8 mouse cellular contexts compared by ENCODE assay signal in the genomic region with DNA sequence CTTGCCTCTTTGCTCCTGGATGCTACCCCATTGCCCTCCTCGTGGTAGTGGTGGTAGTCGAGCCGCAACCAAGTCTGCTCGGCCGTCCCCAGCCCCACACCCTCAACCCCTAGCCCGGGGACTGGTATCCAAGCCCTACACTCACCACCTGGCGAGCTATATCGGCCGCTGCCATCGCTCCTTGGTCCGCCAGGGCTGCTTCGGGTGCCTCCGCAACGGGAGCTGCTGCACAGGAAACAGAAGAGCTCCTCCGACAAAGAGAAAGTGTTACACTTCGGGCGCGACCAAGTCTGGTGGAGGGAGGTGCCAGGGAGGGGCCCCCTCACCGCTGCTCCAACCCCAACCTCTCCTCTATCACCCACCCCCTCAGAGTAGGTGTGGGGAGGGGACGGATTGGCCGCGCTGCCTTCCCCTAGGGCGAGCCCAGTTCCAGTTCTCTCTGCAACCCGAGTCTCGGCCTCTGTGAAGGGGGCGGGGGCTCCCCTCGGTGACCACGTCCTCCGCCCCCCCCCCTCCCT. TPM values are rescaled to one million over a fixed set of nuclear protein-coding genes. Genes with fewer than 3 reads are reported as not detected.
DNase-seq lines count a peak whose midpoint lies in the region; ATAC-seq lines count a peak whose summit lies in the region.

No protein-coding gene starts in this region.

- ATAC-seq in common myeloid progenitor, adult 5-6 weeks (replicated peaks; ENCODE audit: low read depth, poor library complexity, severe bottlenecking): peak; percentile 93
- peak; percentile 94 for ATAC-seq in intestine, embryonic 15.5 days
- ATAC-seq in limb, embryonic 12.5 days (ENCODE audit: insufficient number of reproducible peaks, insufficient read depth, low FRiP score, low TSS enrichment, low read depth): peak; percentile 98
- peak; percentile 93 for ATAC-seq in midbrain, embryonic 13.5 days

- H3K4me2 ChIP-seq in intestine, embryonic 15.5 days (replicated peaks): peak overlapping the region; percentile 77
- peak overlapping the region; percentile 63 for H3K4me2 ChIP-seq in limb, embryonic 12.5 days
- H3K4me2 ChIP-seq in midbrain, embryonic 13.5 days (replicated peaks): peak overlapping the region; percentile 65

- H3K27me3 ChIP-seq in intestine, embryonic 15.5 days (replicated peaks): no peaks in the 10 kb centered on the region
- no peaks in the 10 kb centered on the region for H3K27me3 ChIP-seq in limb, embryonic 12.5 days
- no peaks in the 10 kb centered on the region for H3K27me3 ChIP-seq in midbrain, embryonic 13.5 days

- DNase-seq in layer of hippocampus, adult 11-12 months (ENCODE audit: low spot score): peak; percentile 32
- DNase-seq in layer of hippocampus, adult 9-10 months (ENCODE audit: low spot score): no peak
- DNase-seq in gastrocnemius, postnatal 36 days: peak; percentile 23 to 42
- DNase-seq in spleen, adult 12 weeks (ENCODE audit: low spot score): peak; percentile 55

- no peaks in the 10 kb centered on the region for H3K4me1 ChIP-seq in intestine, embryonic 15.5 days (replicated peaks)
- peaks cover 35% of the 10 kb centered on the region for H3K4me1 ChIP-seq in limb, embryonic 12.5 days (replicated peaks)
- peaks cover 16% of the 10 kb centered on the region for H3K4me1 ChIP-seq in midbrain, embryonic 13.5 days (replicated peaks)

- WGBS in intestine, embryonic 15.5 days: 15% methylated on average over 28 of the region's 29 CpGs
- WGBS in limb, embryonic 12.5 days: 12% methylated on average over 24 of the region's 29 CpGs
- 20% methylated on average over 27 of the region's 29 CpGs for WGBS in midbrain, embryonic 13.5 days

- no peaks in the 10 kb centered on the region for H3K36me3 ChIP-seq in intestine, embryonic 15.5 days
- no peaks in the 10 kb centered on the region for H3K36me3 ChIP-seq in limb, embryonic 12.5 days
- H3K36me3 ChIP-seq in midbrain, embryonic 13.5 days: no peaks in the 10 kb centered on the region

- H3K9ac ChIP-seq in intestine, embryonic 15.5 days: peak overlapping the region; percentile 49
- peak overlapping the region; percentile 68 for H3K9ac ChIP-seq in limb, embryonic 12.5 days (replicated peaks)
- H3K9ac ChIP-seq in midbrain, embryonic 13.5 days (replicated peaks): peak overlapping the region; percentile 77

- intact Hi-C loops in gastrocnemius, postnatal 36 days (cut with DNase I): no loop called here

- no peaks in the 10 kb centered on the region for H3K9me3 ChIP-seq in intestine, embryonic 15.5 days
- no peaks in the 10 kb centered on the region for H3K9me3 ChIP-seq in limb, embryonic 12.5 days
- H3K9me3 ChIP-seq in midbrain, embryonic 13.5 days: no peaks in the 10 kb centered on the region

- peak overlapping the region; percentile 57 for H3K4me3 ChIP-seq in intestine, embryonic 15.5 days (replicated peaks)
- H3K4me3 ChIP-seq in limb, embryonic 12.5 days (replicated peaks): peak overlapping the region; percentile 61
- peak overlapping the region; percentile 63 for H3K4me3 ChIP-seq in midbrain, embryonic 13.5 days (replicated peaks)

- H3K27ac ChIP-seq in intestine, embryonic 15.5 days: peak overlapping the region; percentile 27; the same call in 1 of the 2 replicates
- peak overlapping the region; percentile 88 for H3K27ac ChIP-seq in limb, embryonic 12.5 days
- peak overlapping the region; percentile 86 for H3K27ac ChIP-seq in midbrain, embryonic 13.5 days

RNA-seq across cellular contexts. Expression of a gene that starts 2.3 kb away (rescaled TPM):
- 66.4 and 77.8 TPM in 2 replicates for total RNA-seq in common myeloid progenitor, adult 5-6 weeks (2017)
- total RNA-seq in gastrocnemius, postnatal 36 days (2021): 1 to 10 TPM; 1.7 to 1.9 TPM
- 13.1 and 13.6 TPM in 2 replicates for polyA plus RNA-seq in intestine, embryonic 15.5 days (2015; fragmentation: Nextera tagmentation; extraction: Ambion mirVana)
- polyA plus RNA-seq in limb, embryonic 12.5 days (2016; fragmentation: Nextera tagmentation; extraction: Ambion mirVana): 82.7 and 83.5 TPM in 2 replicates
- polyA plus RNA-seq in midbrain, embryonic 13.5 days (2015; fragmentation: Nextera tagmentation; extraction: Ambion mirVana): 67.0 and 68.5 TPM in 2 replicates

RNA-seq across cellular contexts. Expression of a gene that starts 59.4 kb away (rescaled TPM):
- not detected in 2 replicates for total RNA-seq in common myeloid progenitor, adult 5-6 weeks (2017)
- not detected for total RNA-seq in gastrocnemius, postnatal 36 days (2021)
- not detected in 2 replicates for polyA plus RNA-seq in intestine, embryonic 15.5 days (2015; fragmentation: Nextera tagmentation; extraction: Ambion mirVana)
- polyA plus RNA-seq in limb, embryonic 12.5 days (2016; fragmentation: Nextera tagmentation; extraction: Ambion mirVana): not detected in 2 replicates
- not detected in 2 replicates for polyA plus RNA-seq in midbrain, embryonic 13.5 days (2015; fragmentation: Nextera tagmentation; extraction: Ambion mirVana)

Comparison
In these comparisons a context has a peak if more than half of its experiments do, and no peak if none do; other contexts are left out.
1. H3K27ac ChIP-seq: peak in every context shown above with its lines; median percentile 88 in limb, embryonic 12.5 days; 86 in midbrain, embryonic 13.5 days; 27 in intestine, embryonic 15.5 days.